Mouse (Mus musculus) monocyte, adult 5-6 weeks (primary cell): Measurements from ENCODE around the gene Tmem181a. TPM values are rescaled to one million over a fixed set of nuclear protein-coding genes. Genes with fewer than 3 reads are reported as not detected.

Experiments
- total RNA-seq: library from RNA; stranded (forward); fragments of 200-1000, 200-491, 200-594 nt; gene quantifications from 3 replicates; pipeline ENCODE4 v1.2.3, GENCODE M21; 2017

Gene Tmem181a
- total RNA-seq, 1 experiment from 2014 or later: 5.9 TPM

Other genes with a start within 250 kb of the Tmem181a start
- 1.3 to 4.2 TPM (median 3.7 TPM) in 3 replicates for gene Serac1, start 177.1 kb upstream of the Tmem181a start, total RNA-seq
- gene Gtf2h5, start 177.1 kb upstream of the Tmem181a start, total RNA-seq: 33.3 to 71.9 TPM (median 54.4 TPM) in 3 replicates
- gene Tulp4, start 150.4 kb upstream of the Tmem181a start, total RNA-seq: 65.7 to 103 TPM (median 69.9 TPM) in 3 replicates
- 5.5 to 9.0 TPM (median 6.0 TPM) in 3 replicates for gene Dynlt1a, start 60.6 kb downstream of the Tmem181a start, total RNA-seq
- gene Dynlt1b, start 173.3 kb downstream of the Tmem181a start, total RNA-seq: 93.0 to 145 TPM (median 122 TPM) in 3 replicates